Mouse (Mus musculus) ES-E14 (cell line): Measurements from ENCODE around the gene Rnf111.

ENCODE experiments used
- CHD2 ChIP-seq: IDR thresholded peaks from 2 replicates; pipeline ENCODE4 v1.6.1; 2014; ENCODE audit warnings: mild to moderate bottlenecking, low read depth, low read length, inconsistent platforms
- HCFC1 ChIP-seq: IDR thresholded peaks from 2 replicates; pipeline ENCODE4 v1.6.1; 2012; ENCODE audit warnings: low read length, inconsistent platforms, borderline replicate concordance; ENCODE audit not compliant: insufficient read depth
- MAFK ChIP-seq: IDR thresholded peaks from 2 replicates; pipeline ENCODE4 v1.6.1; 2014; ENCODE audit warnings: mild to moderate bottlenecking, low read depth, low read length, inconsistent platforms; ENCODE audit not compliant: insufficient read depth
- ZNF384 ChIP-seq: IDR thresholded peaks from 2 replicates; pipeline ENCODE4 v1.6.1; 2012; ENCODE audit warnings: low read depth, low read length, inconsistent platforms

DNA sequence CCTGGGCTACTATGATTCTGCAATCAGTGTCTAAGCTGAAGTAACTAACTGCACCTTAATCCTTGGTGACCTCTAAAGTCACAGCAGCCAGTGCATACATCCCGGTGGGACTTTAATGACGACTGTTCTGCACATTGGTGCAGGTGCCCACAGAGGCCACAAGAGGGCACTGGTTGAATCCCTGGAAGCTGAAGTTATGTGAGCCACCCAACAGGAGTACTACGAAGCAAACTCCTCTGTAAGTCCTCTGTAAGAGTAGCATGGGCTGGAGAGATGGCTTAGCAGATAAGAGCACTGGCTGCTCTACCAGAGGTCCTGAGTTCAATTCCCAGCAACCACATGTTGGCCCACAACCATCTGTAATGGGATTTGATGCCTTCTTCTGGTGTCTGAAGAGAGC is 87.1 kb downstream of the Rnf111 start:
- TF ChIP-seq CHD2 (no peak), MAFK (no peak), ZNF384 (no peak), HCFC1 (no peak)
